ENCODE assay signal across 8 mouse cellular contexts in genomic region chr11:60931869-60932481, GRCm38 (mm10). TPM values are rescaled to one million over a fixed set of nuclear protein-coding genes. Genes with fewer than 3 reads are reported as not detected.
DNase-seq lines count a peak whose midpoint lies in the region; ATAC-seq lines count a peak whose summit lies in the region.

Map2k3 (plus strand) TSS chr11:60932033.

- H3K4me1 ChIP-seq in megakaryocyte, embryonic 14.5 days, result peaks cover 86% of the 10 kb centered on the region

- H3K4me3 ChIP-seq in megakaryocyte, embryonic 14.5 days (replicated peaks), result peak within 1 kb of the TSS; percentile 98

- no peaks in the 10 kb centered on the region for H3K27me3 ChIP-seq in megakaryocyte, embryonic 14.5 days (replicated peaks)

- peaks cover 42% of the 10 kb centered on the region for H3K36me3 ChIP-seq in megakaryocyte, embryonic 14.5 days (replicated peaks; ENCODE audit: low read length)

- ATAC-seq in common myeloid progenitor, adult 5-6 weeks (replicated peaks; ENCODE audit: low read depth, poor library complexity, severe bottlenecking), result peak; percentile 68

- H3K9me3 ChIP-seq in megakaryocyte, embryonic 14.5 days, result no peaks in the 10 kb centered on the region

- DNase-seq in ZHBTc4 (ENCODE audit: low read depth, low spot score), result peak; percentile 97
- DNase-seq in gastrocnemius, adult 8-10 months (ENCODE audit: low spot score in 2 of 2), result peak; percentile 94 to 96
- peak; percentile 66 for DNase-seq in hindlimb bud, embryonic 11.5 days (ENCODE audit: extremely low spot score, low read depth, low spot score)
- DNase-seq in left cerebral cortex, adult 8-10 months (ENCODE audit: low spot score in 2 of 2), result peak; percentile 80 to 94
- DNase-seq in right cerebral cortex, postnatal 10 days (ENCODE audit: low spot score in 2 of 2), result peak; percentile 97
- peak; percentile 93 for DNase-seq in urinary bladder, postnatal 25 days (ENCODE audit: low spot score)

RNA-seq across cellular contexts. Expression of gene Map2k3, which starts in this region (rescaled TPM):
- total RNA-seq in common myeloid progenitor, adult 5-6 weeks (2017), result 18.3 and 21.3 TPM in 2 replicates
- 100 to 1,000 TPM; 117 to 122 (median 119) TPM for total RNA-seq in gastrocnemius, adult 8-10 months (2022)
- total RNA-seq in left cerebral cortex, adult 8-10 months (2022), result 10 to 100 TPM; 12.0 to 18.7 (median 16.3) TPM
- 158 and 191 TPM in 2 replicates for polyA plus RNA-seq in megakaryocyte, embryonic 14.5 days (2012; ENCODE audit: insufficient read depth, low replicate concordance)

Comparison
In these comparisons a context has a peak if more than half of its experiments do, and no peak if none do; other contexts are left out.
1. Peak in every context shown above with its lines: DNase-seq, ATAC-seq and H3K4me3 ChIP-seq.